Mouse (Mus musculus): ENCODE measurements at regions not wholly inside any gene's neighbourhood (a gene's known extent, or its start where the extent isn't known, plus 50 kb on each side); places are given as distances from the start of the nearest gene placed in this dataset.

- TF ChIP-seq POLR2A (IDR thresholded peaks at IDR 0.05; ENCODE audit: borderline replicate concordance, low read depth, low read length) (no peak), CTCF (IDR thresholded peaks at IDR 0.05; ENCODE audit: low read depth, low read length) (no peak)
Measured at GRCm38 (mm10) chr3:21905384-21906073, 170.9 kb upstream of the Tbl1xr1 start.
